Mouse (Mus musculus): ENCODE data around the gene Bnipl. TPM values are rescaled to one million over a fixed set of nuclear protein-coding genes. Genes with fewer than 3 reads are reported as not detected.

The Bnipl gene
- polyA plus RNA-seq, 1 experiment from 2014 or later: not detected

GRCm38 (mm10) chr3:95276428-95276934, 25.5 kb upstream of the Bnipl start:
- no peak for ATAC-seq
- Histone ChIP-seq H3K4me2 (no peak overlapping the region), H3K4me1 (peaks cover 12% of the 10 kb centered on the region), H3K9ac (no peak overlapping the region), H3K9me3 (replicated peaks) (no peaks in the 10 kb centered on the region), H3K4me3 (no peak overlapping the region), H3K27me3 (no peaks in the 10 kb centered on the region), H3K36me3 (ENCODE audit: poor library complexity, severe bottlenecking) (peaks cover 14% of the 10 kb centered on the region; the same call in 1 of the 2 replicates), H3K27ac (no peak overlapping the region)
- WGBS: 82% methylated on average over 5 of the region's 5 CpGs

DNA sequence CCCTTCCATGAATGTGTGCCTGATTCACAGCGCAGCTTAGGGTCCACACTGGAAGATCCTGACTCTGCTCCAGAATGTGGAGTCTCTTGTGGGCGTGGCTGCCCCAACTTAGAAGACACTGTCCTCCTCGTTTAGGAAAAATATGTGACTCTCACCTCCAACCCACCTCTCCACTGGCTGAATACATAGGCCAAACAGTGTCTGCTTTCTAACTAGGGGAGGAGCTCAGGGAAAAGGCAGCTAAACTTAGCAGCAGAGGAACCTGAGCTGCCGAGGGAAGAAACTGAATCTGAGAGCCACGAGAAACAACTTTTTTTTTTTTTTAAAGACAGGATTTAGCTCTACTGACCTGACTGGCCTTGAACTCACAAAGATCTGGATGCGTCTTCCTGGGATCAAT, 24.2 kb upstream of the Bnipl start:
- H3K4me1 ChIP-seq: peaks cover 4% of the 10 kb centered on the region; the same call in 1 of the 2 replicates
- H3K9me3 ChIP-seq (replicated peaks): no peaks in the 10 kb centered on the region
- H3K27me3 ChIP-seq: no peaks in the 10 kb centered on the region
- no peak overlapping the region for H3K4me2 ChIP-seq
- no peak overlapping the region for H3K27ac ChIP-seq
- 84% methylated on average over 6 of the region's 6 CpGs for WGBS
- peaks cover 14% of the 10 kb centered on the region; the same call in 1 of the 2 replicates for H3K36me3 ChIP-seq (ENCODE audit: poor library complexity, severe bottlenecking)
- no peak for ATAC-seq
- H3K9ac ChIP-seq: no peak overlapping the region
- H3K4me3 ChIP-seq: no peak overlapping the region

- H3K9ac ChIP-seq: no peak overlapping the region
- H3K9me3 ChIP-seq (replicated peaks): no peaks in the 10 kb centered on the region
- peaks cover 18% of the 10 kb centered on the region; the same call in 1 of the 2 replicates for H3K36me3 ChIP-seq (ENCODE audit: poor library complexity, severe bottlenecking)
- no peaks in the 10 kb centered on the region for H3K4me1 ChIP-seq
- no peak overlapping the region for H3K27ac ChIP-seq
- WGBS: 96% methylated on average over 4 of the region's 4 CpGs
- no peak overlapping the region for H3K4me2 ChIP-seq
- ATAC-seq: no peak
- H3K27me3 ChIP-seq: no peaks in the 10 kb centered on the region
- H3K4me3 ChIP-seq: no peak overlapping the region
These were observed 23.5 kb upstream of the Bnipl start for GRCm38 (mm10) chr3:95274453-95274852.

DNA sequence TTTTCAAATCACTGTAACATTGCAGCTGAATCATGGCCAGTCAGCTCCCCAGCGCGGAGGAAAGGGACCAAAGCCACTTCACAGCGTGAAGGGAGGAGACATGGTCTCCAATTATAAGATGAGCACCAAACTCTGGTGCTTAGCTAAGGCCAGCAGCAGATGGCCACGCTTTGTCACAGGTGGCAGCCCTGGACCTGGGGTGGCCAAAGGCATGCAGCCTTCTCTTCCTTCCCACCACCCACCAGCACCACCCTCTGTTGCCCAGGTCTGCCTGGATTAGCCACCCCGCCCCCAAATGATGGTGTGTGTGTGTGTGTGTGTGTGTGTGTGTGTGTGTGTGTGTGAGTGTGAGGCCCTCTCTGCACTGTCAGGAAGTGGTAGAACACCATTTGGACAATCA, 22.5 kb upstream of the Bnipl start:
- no peak overlapping the region for H3K9ac ChIP-seq
- H3K27me3 ChIP-seq: no peaks in the 10 kb centered on the region
- peaks cover 24% of the 10 kb centered on the region for H3K36me3 ChIP-seq (ENCODE audit: poor library complexity, severe bottlenecking)
- no peaks in the 10 kb centered on the region for H3K4me1 ChIP-seq
- no peak overlapping the region for H3K4me3 ChIP-seq
- no peaks in the 10 kb centered on the region for H3K9me3 ChIP-seq (replicated peaks)
- ATAC-seq: no peak
- H3K27ac ChIP-seq: no peak overlapping the region
- H3K4me2 ChIP-seq: no peak overlapping the region
- 94% methylated on average over 5 of the region's 5 CpGs for WGBS

GRCm38 (mm10) chr3:95270766-95271364, 19.9 kb upstream of the Bnipl start:
- H3K4me3 ChIP-seq: no peak overlapping the region
- H3K9ac ChIP-seq: no peak overlapping the region
- H3K36me3 ChIP-seq (ENCODE audit: poor library complexity, severe bottlenecking): peaks cover 42% of the 10 kb centered on the region
- H3K9me3 ChIP-seq (replicated peaks): no peaks in the 10 kb centered on the region
- WGBS: 82% methylated on average over 12 of the region's 12 CpGs
- H3K4me1 ChIP-seq: no peaks in the 10 kb centered on the region
- H3K4me2 ChIP-seq: no peak overlapping the region
- no peak for ATAC-seq
- no peaks in the 10 kb centered on the region for H3K27me3 ChIP-seq
- no peak overlapping the region for H3K27ac ChIP-seq

DNA sequence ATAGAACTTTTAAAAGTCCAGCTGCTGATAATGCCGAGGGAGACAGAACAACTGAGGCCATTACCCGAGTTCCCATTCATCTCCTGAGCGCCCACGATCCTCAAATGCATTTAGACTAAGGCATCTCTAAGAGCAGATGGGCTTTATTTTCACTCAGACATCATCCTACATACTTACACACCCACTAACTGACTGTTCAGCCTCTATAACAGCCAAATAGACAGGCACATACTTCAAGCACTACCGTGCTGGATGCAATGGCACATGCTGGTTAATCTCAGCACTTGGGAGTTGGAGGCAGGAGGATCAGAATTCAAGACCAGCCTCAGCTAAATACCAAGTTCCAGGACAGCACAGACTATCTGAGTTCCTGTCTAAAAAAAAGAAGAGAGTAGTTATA, 18.8 kb upstream of the Bnipl start:
- ATAC-seq: no peak
- H3K9ac ChIP-seq: no peak overlapping the region
- no peaks in the 10 kb centered on the region for H3K27me3 ChIP-seq
- H3K27ac ChIP-seq: no peak overlapping the region
- no peaks in the 10 kb centered on the region for H3K9me3 ChIP-seq (replicated peaks)
- no peak overlapping the region for H3K4me3 ChIP-seq
- 86% methylated on average over 5 of the region's 5 CpGs for WGBS
- no peaks in the 10 kb centered on the region for H3K4me1 ChIP-seq
- H3K36me3 ChIP-seq (ENCODE audit: poor library complexity, severe bottlenecking): peaks cover 46% of the 10 kb centered on the region
- H3K4me2 ChIP-seq: no peak overlapping the region

DNA sequence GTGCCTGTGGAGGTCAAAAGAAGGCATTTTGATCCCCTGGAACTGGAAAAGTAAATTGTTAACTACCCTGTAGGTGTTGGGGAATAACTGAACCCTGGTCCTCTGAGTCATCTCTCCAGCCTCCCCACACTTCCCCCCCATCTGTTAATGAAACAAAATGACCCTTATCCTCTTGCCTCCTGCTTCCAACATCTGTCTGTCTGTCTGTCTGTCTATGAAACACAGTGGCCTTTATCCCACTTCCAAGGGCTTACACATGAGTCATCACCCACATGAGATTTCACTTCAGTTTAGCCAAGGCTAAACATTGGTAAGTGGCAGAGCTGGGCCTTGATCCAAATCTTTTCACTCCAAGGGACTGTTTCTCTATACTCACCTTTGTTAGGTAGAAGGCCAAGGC, 16.9 kb upstream of the Bnipl start:
- Histone ChIP-seq H3K9ac (no peak overlapping the region), H3K4me1 (no peaks in the 10 kb centered on the region), H3K36me3 (ENCODE audit: poor library complexity, severe bottlenecking) (peaks cover 54% of the 10 kb centered on the region), H3K4me2 (no peak overlapping the region), H3K27me3 (no peaks in the 10 kb centered on the region), H3K9me3 (replicated peaks) (no peaks in the 10 kb centered on the region), H3K27ac (no peak overlapping the region), H3K4me3 (no peak overlapping the region)
- ATAC-seq: no peak

DNA sequence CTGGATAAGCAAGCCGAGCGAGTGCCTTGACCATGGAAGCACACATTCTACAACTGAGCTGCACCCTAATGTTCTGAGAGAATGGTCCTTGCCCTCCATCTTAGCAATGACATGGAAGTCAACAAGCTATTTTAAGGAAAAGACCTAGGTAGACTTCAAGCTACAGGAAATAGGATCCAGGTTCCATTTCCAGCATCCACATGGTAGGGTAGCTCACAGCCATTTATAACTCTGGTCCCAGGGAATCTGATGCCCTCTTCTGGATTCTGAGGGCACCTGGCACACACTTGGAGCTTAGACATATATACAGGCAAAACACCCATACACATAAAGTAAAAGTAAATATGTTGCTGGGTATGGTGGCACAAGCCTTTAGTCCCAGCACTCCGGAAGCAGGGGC, 15.1 kb upstream of the Bnipl start:
- Histone ChIP-seq H3K9me3 (replicated peaks) (no peaks in the 10 kb centered on the region), H3K9ac (no peak overlapping the region), H3K36me3 (ENCODE audit: poor library complexity, severe bottlenecking) (peaks cover 71% of the 10 kb centered on the region), H3K4me2 (no peak overlapping the region), H3K27me3 (no peaks in the 10 kb centered on the region), H3K4me1 (no peaks in the 10 kb centered on the region), H3K4me3 (no peak overlapping the region), H3K27ac (no peak overlapping the region)
- no peak for ATAC-seq
- WGBS: 96% methylated on average over 3 of the region's 3 CpGs

DNA sequence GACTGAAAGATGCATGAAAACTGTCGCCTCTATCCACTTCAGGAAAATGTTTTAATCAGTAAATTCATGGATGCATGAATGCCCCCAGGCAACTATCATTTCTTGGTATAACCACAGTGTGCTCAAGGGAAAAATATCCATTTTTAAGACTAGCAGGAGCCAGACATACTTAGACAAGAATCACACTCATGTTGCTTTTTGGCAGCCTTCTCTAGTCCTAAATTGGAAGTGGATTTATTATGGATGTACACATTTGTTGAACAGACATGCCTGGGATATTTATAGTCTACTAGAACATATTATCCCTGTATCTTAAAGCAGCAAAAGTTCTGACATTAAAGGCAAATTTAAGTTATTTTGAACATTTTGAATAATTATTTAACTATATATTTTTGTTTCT, 13.7 kb upstream of the Bnipl start:
- H3K4me2 ChIP-seq: no peak overlapping the region
- no peaks in the 10 kb centered on the region for H3K4me1 ChIP-seq
- H3K27ac ChIP-seq: no peak overlapping the region
- H3K36me3 ChIP-seq (ENCODE audit: poor library complexity, severe bottlenecking): peaks cover 78% of the 10 kb centered on the region
- H3K27me3 ChIP-seq: no peaks in the 10 kb centered on the region
- no peak for ATAC-seq
- H3K4me3 ChIP-seq: no peak overlapping the region
- no peak overlapping the region for H3K9ac ChIP-seq
- H3K9me3 ChIP-seq (replicated peaks): no peaks in the 10 kb centered on the region
- WGBS: 82% methylated on average over 1 of the region's 1 CpGs

- no peak overlapping the region for H3K27ac ChIP-seq
- H3K27me3 ChIP-seq: no peaks in the 10 kb centered on the region
- no peaks in the 10 kb centered on the region for H3K9me3 ChIP-seq (replicated peaks)
- H3K4me2 ChIP-seq: no peak overlapping the region
- no peak for ATAC-seq
- no peaks in the 10 kb centered on the region for H3K4me1 ChIP-seq
- no peak overlapping the region for H3K9ac ChIP-seq
- H3K36me3 ChIP-seq (ENCODE audit: poor library complexity, severe bottlenecking): peaks cover 84% of the 10 kb centered on the region
- H3K4me3 ChIP-seq: no peak overlapping the region
- 55% methylated on average over 11 of the region's 11 CpGs for WGBS
These were observed 12.2 kb upstream of the Bnipl start for GRCm38 (mm10) chr3:95263089-95263739.

DNA sequence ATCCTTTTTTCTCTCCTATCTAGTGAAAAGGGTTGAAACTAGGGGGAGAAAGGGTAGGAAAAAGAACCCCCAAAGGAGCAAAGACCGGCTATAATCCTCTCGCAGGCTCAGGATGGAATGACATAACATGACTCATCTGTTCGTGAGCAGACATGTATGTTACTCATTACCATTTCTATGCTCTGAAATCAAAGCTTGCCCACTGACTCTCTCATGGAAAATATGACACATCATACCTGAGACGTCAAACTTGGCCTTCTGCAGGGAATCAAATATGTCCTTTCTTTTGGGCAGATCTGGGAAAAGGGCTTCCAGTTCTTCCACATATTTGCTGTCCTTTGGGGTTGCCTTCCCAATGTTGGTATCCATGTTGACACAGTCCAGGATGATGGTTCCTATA, 11.0 kb upstream of the Bnipl start:
- 94% methylated on average over 4 of the region's 4 CpGs for whole genome bisulfite sequencing
- no peaks in the 10 kb centered on the region for H3K9me3 ChIP-seq (replicated peaks)
- H3K9ac ChIP-seq: no peak overlapping the region
- no peaks in the 10 kb centered on the region for H3K4me1 ChIP-seq
- H3K27ac ChIP-seq: no peak overlapping the region
- no peak overlapping the region for H3K4me3 ChIP-seq
- peaks cover 84% of the 10 kb centered on the region for H3K36me3 ChIP-seq (ENCODE audit: poor library complexity, severe bottlenecking)
- no peaks in the 10 kb centered on the region for H3K27me3 ChIP-seq
- H3K4me2 ChIP-seq: no peak overlapping the region
- no peak for ATAC-seq

DNA sequence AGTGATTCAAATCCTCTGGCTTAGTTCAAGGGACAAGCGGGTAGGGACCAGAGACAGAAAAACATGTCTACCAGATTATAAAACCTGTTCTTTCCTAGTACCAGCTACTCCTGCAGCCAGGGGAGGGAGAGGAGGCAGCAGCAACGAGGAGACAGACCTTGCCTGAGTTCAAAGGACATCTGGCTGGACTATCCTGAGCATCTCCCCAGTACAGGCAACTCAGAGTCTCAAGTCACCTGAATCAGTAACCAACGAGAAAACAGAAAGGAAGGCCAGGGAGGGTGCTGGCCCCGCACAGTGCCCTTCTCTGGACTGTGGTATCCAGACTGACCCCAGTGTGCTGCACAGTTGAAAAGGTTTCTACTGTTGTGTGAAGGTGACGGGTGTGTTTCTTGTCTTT, 5.9 kb upstream of the Bnipl start:
- H3K27ac ChIP-seq: no peak overlapping the region
- no peak overlapping the region for H3K9ac ChIP-seq
- WGBS: 86% methylated on average over 5 of the region's 5 CpGs
- H3K4me1 ChIP-seq: no peaks in the 10 kb centered on the region
- H3K9me3 ChIP-seq (replicated peaks): no peaks in the 10 kb centered on the region
- H3K4me2 ChIP-seq: no peak overlapping the region
- H3K4me3 ChIP-seq: no peak overlapping the region
- no peak for ATAC-seq
- peaks cover 89% of the 10 kb centered on the region for H3K36me3 ChIP-seq (ENCODE audit: poor library complexity, severe bottlenecking)
- no peaks in the 10 kb centered on the region for H3K27me3 ChIP-seq

- H3K27ac ChIP-seq: no peak overlapping the region
- H3K4me2 ChIP-seq: no peak overlapping the region
- 86% methylated on average over 5 of the region's 5 CpGs for WGBS
- no peak for ATAC-seq
- H3K4me3 ChIP-seq: no peak overlapping the region
- no peaks in the 10 kb centered on the region for H3K9me3 ChIP-seq (replicated peaks)
- no peak overlapping the region for H3K9ac ChIP-seq
- no peaks in the 10 kb centered on the region for H3K4me1 ChIP-seq
- peaks cover 29% of the 10 kb centered on the region for H3K36me3 ChIP-seq (ENCODE audit: poor library complexity, severe bottlenecking)
- H3K27me3 ChIP-seq: no peaks in the 10 kb centered on the region
These were observed 632 bp downstream of the Bnipl start for GRCm38 (mm10) chr3:95250361-95250760.
